Mouse (Mus musculus) cortical plate, adult 2 months (tissue): ENCODE data around the gene Oser1.
"Not testable (repeated sequence)": the region's sequence is repeated elsewhere in the genome, so short reads cannot be mapped to it uniquely, and the experiment has no call there.

ENCODE experiments used
- CTCF ChIP-seq: fragments of 200-500 bp; IDR thresholded peaks from 2 replicates; pipeline ENCODE4 v1.5.1; 2011; ENCODE audit warnings: mild to moderate bottlenecking, control low read depth, low read length; ENCODE audit not compliant: insufficient read depth; ENCODE audit errors: extremely low read depth
- POLR2A ChIP-seq: fragments of 200-500 bp; IDR thresholded peaks from 2 replicates; pipeline ENCODE4 v1.6.1; 2011; ENCODE audit warnings: mild to moderate bottlenecking, low read length, control low read depth; ENCODE audit not compliant: insufficient read depth; ENCODE audit errors: extremely low read depth

GRCm38 (mm10) chr2:163411344-163411743 is 13.2 kb downstream of the Oser1 start:
- TF ChIP-seq CTCF, POLR2A: not testable (repeated sequence)
